Mouse (Mus musculus): ENCODE data around the gene Anapc1. TPM values are rescaled to one million over a fixed set of nuclear protein-coding genes. Genes with fewer than 3 reads are reported as not detected.
A peak's percentile ranks its signal among the peaks of the same experiment; 100 is the strongest.

Gene Anapc1
- polyA plus RNA-seq, 1 experiment from 2014 or later, result 92.6 TPM

GRCm38 (mm10) chr2:128692771-128693170 lies 5.6 kb upstream of the Anapc1 start:
- no peak overlapping the region for H3K4me3 ChIP-seq (ENCODE audit: low read depth, low read length)
- no peaks in the 10 kb centered on the region for H3K9me3 ChIP-seq (ENCODE audit: control insufficient read depth, low read length)
- H3K4me2 ChIP-seq (replicated peaks; ENCODE audit: low read depth, low read length), result no peak overlapping the region
- no peak for ATAC-seq (ENCODE audit: low FRiP score)
- no peak overlapping the region for H3K9ac ChIP-seq (ENCODE audit: low read depth, low read length)
- no peak overlapping the region for H3K27ac ChIP-seq (ENCODE audit: low read depth, low read length)
- no peaks in the 10 kb centered on the region for H3K36me3 ChIP-seq (ENCODE audit: control insufficient read depth, insufficient read depth, low read length)
- 91% methylated on average over 10 of the region's 10 CpGs for WGBS
- no peaks in the 10 kb centered on the region for H3K27me3 ChIP-seq (ENCODE audit: control insufficient read depth, insufficient read depth, low read length)
- no peaks in the 10 kb centered on the region for H3K4me1 ChIP-seq (replicated peaks; ENCODE audit: control insufficient read depth, insufficient read depth, low read length)
- no peak for DNase-seq (ENCODE audit: low spot score)

- no peak overlapping the region for H3K4me2 ChIP-seq (replicated peaks; ENCODE audit: low read depth, low read length)
- no peak overlapping the region for H3K27ac ChIP-seq (ENCODE audit: low read depth, low read length)
- ATAC-seq (ENCODE audit: low FRiP score) (no peak), DNase-seq (ENCODE audit: low spot score) (no peak)
- H3K4me3 ChIP-seq (ENCODE audit: low read depth, low read length), result no peak overlapping the region
- H3K27me3 ChIP-seq (ENCODE audit: control insufficient read depth, insufficient read depth, low read length), result no peaks in the 10 kb centered on the region
- no peak overlapping the region for H3K9ac ChIP-seq (ENCODE audit: low read depth, low read length)
- WGBS, result 80% methylated on average over 14 of the region's 14 CpGs
- H3K4me1 ChIP-seq (replicated peaks; ENCODE audit: control insufficient read depth, insufficient read depth, low read length), result no peaks in the 10 kb centered on the region
- no peaks in the 10 kb centered on the region for H3K9me3 ChIP-seq (ENCODE audit: control insufficient read depth, low read length)
- H3K36me3 ChIP-seq (ENCODE audit: control insufficient read depth, insufficient read depth, low read length), result no peaks in the 10 kb centered on the region
Observed at GRCm38 (mm10) chr2:128692336-128692735, 5.1 kb upstream of the Anapc1 start.

- Histone ChIP-seq H3K36me3 (ENCODE audit: control insufficient read depth, insufficient read depth, low read length) (0 out of 2 replicates have a peak, but pooled peaks cover 2% of the 10 kb centered on the region), H3K27me3 (ENCODE audit: control insufficient read depth, insufficient read depth, low read length) (no peaks in the 10 kb centered on the region), H3K9ac (ENCODE audit: low read depth, low read length) (peak overlapping the region; percentile 89), H3K4me3 (ENCODE audit: low read depth, low read length) (peak overlapping the region; percentile 73), H3K4me1 (replicated peaks; ENCODE audit: control insufficient read depth, insufficient read depth, low read length) (no peaks in the 10 kb centered on the region), H3K4me2 (replicated peaks; ENCODE audit: low read depth, low read length) (peak overlapping the region; percentile 56), H3K27ac (ENCODE audit: low read depth, low read length) (no peak overlapping the region), H3K9me3 (ENCODE audit: control insufficient read depth, low read length) (no peaks in the 10 kb centered on the region)
- DNase-seq (ENCODE audit: low spot score) (peak; percentile 33), ATAC-seq (ENCODE audit: low FRiP score) (peak; percentile 91)
- 50% methylated on average over 10 of the region's 10 CpGs for WGBS
Observed at GRCm38 (mm10) chr2:128687558-128688120, 448 bp upstream of the Anapc1 start.

DNA sequence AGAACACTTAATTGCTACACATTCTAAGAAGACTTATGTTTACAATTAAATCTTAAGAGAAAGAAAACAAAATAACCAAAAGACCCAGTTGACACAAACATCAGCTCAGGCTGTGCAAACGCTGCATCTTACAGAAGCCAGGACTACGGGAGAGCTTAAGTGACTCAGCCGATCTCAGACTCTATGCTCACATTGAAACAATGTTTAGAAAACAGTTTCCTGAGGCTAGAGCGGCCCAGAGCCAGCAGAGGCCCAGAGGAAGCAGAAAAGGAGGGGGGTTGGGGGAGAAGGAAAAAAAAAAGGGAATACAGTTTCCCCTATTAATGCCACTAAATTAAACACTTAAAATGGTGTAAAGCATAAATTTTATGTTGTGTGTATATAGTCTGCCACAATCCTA lies 6.5 kb downstream of the Anapc1 start:
- Histone ChIP-seq H3K4me1 (replicated peaks; ENCODE audit: control insufficient read depth, insufficient read depth, low read length) (no peaks in the 10 kb centered on the region), H3K9ac (ENCODE audit: low read depth, low read length) (no peak overlapping the region), H3K27ac (ENCODE audit: low read depth, low read length) (no peak overlapping the region), H3K9me3 (ENCODE audit: control insufficient read depth, low read length) (no peaks in the 10 kb centered on the region), H3K4me3 (ENCODE audit: low read depth, low read length) (no peak overlapping the region), H3K36me3 (ENCODE audit: control insufficient read depth, insufficient read depth, low read length) (peaks cover 15% of the 10 kb centered on the region), H3K4me2 (replicated peaks; ENCODE audit: low read depth, low read length) (no peak overlapping the region), H3K27me3 (ENCODE audit: control insufficient read depth, insufficient read depth, low read length) (no peaks in the 10 kb centered on the region)
- WGBS, result 83% methylated on average over 4 of the region's 4 CpGs
- DNase-seq (ENCODE audit: low spot score) (no peak), ATAC-seq (ENCODE audit: low FRiP score) (no peak)

DNA sequence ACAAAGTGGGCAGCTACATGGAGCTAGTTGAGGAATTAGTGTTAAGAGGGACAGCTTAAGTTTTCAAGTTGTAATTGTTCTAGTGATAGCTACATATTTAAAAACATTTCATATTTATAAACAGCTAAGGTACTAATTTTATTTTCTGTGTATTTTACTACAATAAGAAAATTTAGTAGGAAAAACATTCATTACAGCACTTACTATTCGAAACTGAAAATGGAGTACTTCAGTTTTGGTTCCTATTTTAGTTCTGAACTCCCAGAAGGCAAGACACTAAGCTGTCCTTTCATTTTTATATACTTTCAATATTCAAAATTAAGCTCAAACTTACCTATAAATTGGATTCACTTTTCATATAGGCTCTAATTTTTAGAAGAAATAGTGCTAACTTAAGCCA lies 66.6 kb downstream of the Anapc1 start:
- H3K36me3 ChIP-seq (ENCODE audit: control insufficient read depth, insufficient read depth, low read length), result peaks cover 16% of the 10 kb centered on the region
- H3K27ac ChIP-seq (ENCODE audit: low read depth, low read length), result no peak overlapping the region
- H3K27me3 ChIP-seq (ENCODE audit: control insufficient read depth, insufficient read depth, low read length), result no peaks in the 10 kb centered on the region
- DNase-seq (ENCODE audit: low spot score), result no peak
- 98% methylated on average over 1 of the region's 1 CpGs for whole genome bisulfite sequencing
- H3K9me3 ChIP-seq (ENCODE audit: control insufficient read depth, low read length), result no peaks in the 10 kb centered on the region
- H3K4me2 ChIP-seq (replicated peaks; ENCODE audit: low read depth, low read length), result no peak overlapping the region
- no peak overlapping the region for H3K4me3 ChIP-seq (ENCODE audit: low read depth, low read length)
- no peaks in the 10 kb centered on the region for H3K4me1 ChIP-seq (replicated peaks; ENCODE audit: control insufficient read depth, insufficient read depth, low read length)
- no peak overlapping the region for H3K9ac ChIP-seq (ENCODE audit: low read depth, low read length)
- no peak for ATAC-seq (ENCODE audit: low FRiP score)

DNA sequence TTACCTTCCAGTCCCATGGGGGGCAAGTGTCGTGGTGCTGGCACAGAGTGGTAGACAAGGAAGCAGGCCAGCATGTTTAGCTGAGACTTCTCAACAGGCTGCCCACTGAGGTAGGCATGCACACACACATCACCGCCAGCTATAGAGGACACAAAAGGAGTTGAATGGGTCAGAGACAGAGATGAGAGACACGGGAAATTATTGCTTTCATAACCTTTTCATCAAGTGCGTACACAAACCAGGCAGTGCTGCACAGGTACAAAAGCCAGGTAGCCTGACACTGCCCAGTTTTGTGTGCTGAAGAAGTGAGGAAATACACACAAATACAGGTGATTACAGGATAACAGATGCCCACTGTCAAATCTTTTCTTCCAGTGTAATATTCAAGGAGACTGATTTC lies 71.8 kb downstream of the Anapc1 start:
- 94% methylated on average over 4 of the region's 4 CpGs for WGBS
- no peak for DNase-seq (ENCODE audit: low spot score)

DNA sequence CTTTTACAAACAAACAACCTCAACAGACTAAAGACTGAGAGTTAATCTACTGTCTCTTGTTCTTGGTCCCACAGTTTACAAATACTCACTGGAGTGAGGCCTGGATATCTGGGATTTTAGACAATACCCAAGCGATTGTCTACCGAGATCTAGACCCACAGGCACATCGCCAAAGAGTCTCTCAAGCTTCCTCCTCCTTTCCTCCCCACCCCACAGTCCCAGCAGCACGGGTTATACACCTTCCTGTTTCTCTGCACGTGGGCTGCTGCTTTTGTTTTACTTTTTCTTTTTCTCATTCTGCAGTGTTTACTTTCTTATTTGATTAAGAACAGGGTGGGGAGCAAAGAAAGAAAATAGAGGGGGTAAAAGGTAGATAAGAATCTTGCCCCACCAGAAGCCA lies 73.8 kb downstream of the Anapc1 start:
- Histone ChIP-seq H3K27ac (ENCODE audit: low read depth, low read length) (no peak overlapping the region), H3K9me3 (ENCODE audit: control insufficient read depth, low read length) (no peaks in the 10 kb centered on the region), H3K4me2 (replicated peaks; ENCODE audit: low read depth, low read length) (no peak overlapping the region), H3K4me1 (replicated peaks; ENCODE audit: control insufficient read depth, insufficient read depth, low read length) (no peaks in the 10 kb centered on the region), H3K9ac (ENCODE audit: low read depth, low read length) (no peak overlapping the region), H3K4me3 (ENCODE audit: low read depth, low read length) (no peak overlapping the region), H3K27me3 (ENCODE audit: control insufficient read depth, insufficient read depth, low read length) (no peaks in the 10 kb centered on the region), H3K36me3 (ENCODE audit: control insufficient read depth, insufficient read depth, low read length) (peaks cover 12% of the 10 kb centered on the region; the same call in 1 of the 2 replicates)
- DNase-seq (ENCODE audit: low spot score) (no peak), ATAC-seq (ENCODE audit: low FRiP score) (no peak)
- WGBS, result 85% methylated on average over 5 of the region's 5 CpGs

More for the DNA sequence above, 71.8 kb downstream of the Anapc1 start:
- no peak for ATAC-seq (ENCODE audit: low FRiP score)
- Histone ChIP-seq H3K27ac (ENCODE audit: low read depth, low read length) (no peak overlapping the region), H3K9ac (ENCODE audit: low read depth, low read length) (no peak overlapping the region), H3K27me3 (ENCODE audit: control insufficient read depth, insufficient read depth, low read length) (no peaks in the 10 kb centered on the region), H3K36me3 (ENCODE audit: control insufficient read depth, insufficient read depth, low read length) (peaks cover 17% of the 10 kb centered on the region), H3K9me3 (ENCODE audit: control insufficient read depth, low read length) (no peaks in the 10 kb centered on the region), H3K4me2 (replicated peaks; ENCODE audit: low read depth, low read length) (no peak overlapping the region), H3K4me3 (ENCODE audit: low read depth, low read length) (no peak overlapping the region), H3K4me1 (replicated peaks; ENCODE audit: control insufficient read depth, insufficient read depth, low read length) (no peaks in the 10 kb centered on the region)

DNA sequence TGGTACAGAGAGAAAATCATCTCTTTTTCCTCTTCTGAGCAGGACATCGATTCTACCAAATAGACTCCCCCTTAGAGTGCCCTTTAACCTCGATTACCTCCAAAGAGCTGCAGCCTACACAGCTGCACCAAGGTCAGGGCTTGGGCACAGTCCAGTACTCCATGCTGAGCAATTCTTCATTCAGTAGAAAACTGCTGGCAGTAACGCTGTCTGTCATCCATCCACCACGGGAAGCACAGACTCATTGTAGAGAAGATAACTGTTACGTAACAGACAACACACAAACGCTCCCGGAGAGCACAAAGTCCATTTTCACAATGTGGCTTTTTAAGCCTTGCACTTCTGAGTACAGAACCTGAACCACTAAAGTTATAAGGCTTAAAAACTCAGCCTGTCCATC lies 74.9 kb downstream of the Anapc1 start:
- no peak overlapping the region for H3K4me3 ChIP-seq (ENCODE audit: low read depth, low read length)
- H3K27me3 ChIP-seq (ENCODE audit: control insufficient read depth, insufficient read depth, low read length), result no peaks in the 10 kb centered on the region
- no peaks in the 10 kb centered on the region for H3K4me1 ChIP-seq (replicated peaks; ENCODE audit: control insufficient read depth, insufficient read depth, low read length)
- 94% methylated on average over 7 of the region's 7 CpGs for WGBS
- H3K9me3 ChIP-seq (ENCODE audit: control insufficient read depth, low read length), result no peaks in the 10 kb centered on the region
- H3K9ac ChIP-seq (ENCODE audit: low read depth, low read length), result no peak overlapping the region
- no peak overlapping the region for H3K27ac ChIP-seq (ENCODE audit: low read depth, low read length)
- H3K36me3 ChIP-seq (ENCODE audit: control insufficient read depth, insufficient read depth, low read length), result peaks cover 12% of the 10 kb centered on the region; the same call in 1 of the 2 replicates
- no peak for ATAC-seq (ENCODE audit: low FRiP score)
- no peak for DNase-seq (ENCODE audit: low spot score)
- H3K4me2 ChIP-seq (replicated peaks; ENCODE audit: low read depth, low read length), result no peak overlapping the region

DNA sequence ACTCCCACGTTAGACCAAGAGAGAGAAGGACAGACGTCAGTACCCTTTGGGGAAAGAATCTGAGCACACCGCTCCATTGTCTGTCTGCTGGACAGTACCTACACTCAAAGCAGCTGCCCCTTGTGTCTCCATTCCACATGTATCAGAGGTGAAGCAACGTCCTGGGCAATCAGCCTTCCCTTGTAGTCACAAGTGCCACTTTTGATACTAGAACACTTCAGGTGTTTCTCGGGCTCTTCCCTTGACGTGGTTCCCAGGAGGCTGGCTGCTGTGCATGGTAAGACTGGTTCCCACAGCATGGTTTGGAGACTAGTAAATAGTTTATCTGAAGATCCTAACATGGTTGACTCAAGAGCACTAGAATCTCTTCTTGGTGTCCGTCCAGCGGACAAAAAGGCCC lies 76.0 kb downstream of the Anapc1 start:
- WGBS, result 96% methylated on average over 8 of the region's 8 CpGs
- Histone ChIP-seq H3K4me3 (ENCODE audit: low read depth, low read length) (no peak overlapping the region), H3K27me3 (ENCODE audit: control insufficient read depth, insufficient read depth, low read length) (no peaks in the 10 kb centered on the region), H3K4me1 (replicated peaks; ENCODE audit: control insufficient read depth, insufficient read depth, low read length) (no peaks in the 10 kb centered on the region), H3K36me3 (ENCODE audit: control insufficient read depth, insufficient read depth, low read length) (peaks cover 10% of the 10 kb centered on the region; the same call in 1 of the 2 replicates), H3K9me3 (ENCODE audit: control insufficient read depth, low read length) (no peaks in the 10 kb centered on the region), H3K27ac (ENCODE audit: low read depth, low read length) (no peak overlapping the region), H3K4me2 (replicated peaks; ENCODE audit: low read depth, low read length) (no peak overlapping the region), H3K9ac (ENCODE audit: low read depth, low read length) (no peak overlapping the region)
- ATAC-seq (ENCODE audit: low FRiP score) (no peak), DNase-seq (ENCODE audit: low spot score) (no peak)
